Mouse (Mus musculus): ENCODE results near the gene Prss46.

Prss46 gene

GRCm38 (mm10) chr9:110858967-110859596, 14.8 kb downstream of the Prss46 start:
- no peak for DNase-seq (ENCODE audit: low spot score)

GRCm38 (mm10) chr9:110871030-110871429, 26.7 kb downstream of the Prss46 start:
- no peak for DNase-seq (ENCODE audit: low spot score)

- DNase-seq (ENCODE audit: low spot score), result no peak
Measured at GRCm38 (mm10) chr9:110873681-110874659, 29.7 kb downstream of the Prss46 start.

DNA sequence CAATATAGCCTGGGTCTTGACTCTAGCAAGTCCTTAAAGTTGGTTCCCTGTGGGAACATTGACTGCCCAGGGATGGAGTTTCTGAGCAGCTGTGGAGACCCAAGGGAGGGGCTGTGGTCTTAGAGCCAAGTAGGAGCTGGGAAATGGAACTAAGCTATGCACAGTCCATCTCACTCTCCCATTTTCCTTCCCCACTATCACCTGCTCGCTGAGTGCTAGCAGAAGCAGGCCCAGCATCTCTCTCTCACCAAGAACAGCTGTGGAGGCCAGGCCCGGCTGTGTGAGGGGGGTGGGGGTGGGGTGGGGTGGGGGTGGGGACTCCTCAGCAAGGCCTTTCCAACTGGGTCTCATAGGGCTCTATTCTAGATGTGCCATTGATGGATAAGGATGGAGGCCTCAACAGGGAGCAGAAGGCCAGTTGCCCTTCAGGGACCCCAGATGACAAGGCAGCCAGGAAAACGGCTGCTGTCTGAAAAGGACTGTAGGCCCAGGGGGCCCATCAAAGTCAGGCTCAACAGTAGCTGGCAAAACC, 30.4 kb downstream of the Prss46 start:
- no peak for DNase-seq (ENCODE audit: low spot score)

GRCm38 (mm10) chr9:110875288-110875695, 31.0 kb downstream of the Prss46 start:
- DNase-seq (ENCODE audit: low spot score), result no peak

DNA sequence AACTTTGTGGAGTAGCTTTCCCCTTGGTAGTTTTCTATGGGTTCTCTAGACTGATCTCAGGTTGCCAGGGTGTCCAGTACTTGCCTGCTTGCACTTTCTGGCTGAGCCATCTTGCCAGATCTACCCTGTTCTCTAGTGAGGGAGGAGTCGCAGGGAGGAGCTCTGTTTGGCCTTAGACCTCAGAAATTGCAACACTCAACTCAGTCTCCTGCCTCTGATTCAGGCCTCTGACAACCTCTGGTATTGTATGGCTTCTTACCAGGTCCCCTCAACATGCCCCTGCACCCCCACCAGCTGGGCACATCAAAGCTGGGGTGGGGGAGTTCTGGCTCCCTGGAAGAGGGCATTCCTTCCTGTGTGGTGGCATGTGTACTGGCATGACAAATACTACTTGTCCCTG, 33.0 kb downstream of the Prss46 start:
- DNase-seq (ENCODE audit: low spot score), result no peak

DNA sequence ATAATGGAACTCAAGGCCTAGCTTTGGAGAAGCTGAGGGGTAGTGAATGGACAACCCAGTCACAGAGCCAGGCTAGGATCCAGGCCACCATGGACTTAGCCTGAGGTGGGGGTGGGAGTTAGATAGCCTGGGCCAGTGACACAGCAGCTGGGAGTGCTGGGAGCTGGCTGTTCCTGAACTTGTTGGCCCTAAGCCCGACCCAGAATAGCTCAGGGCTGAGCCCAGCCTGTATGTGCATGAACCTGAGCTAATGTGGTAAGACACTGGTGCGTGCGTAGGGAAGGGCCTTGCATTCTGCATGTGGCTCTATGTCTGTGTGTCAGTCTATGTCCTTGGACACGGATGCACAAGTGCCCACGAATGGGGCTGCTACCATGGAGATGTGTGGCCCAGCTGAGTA, 33.6 kb downstream of the Prss46 start:
- DNase-seq (ENCODE audit: low spot score), result no peak

- DNase-seq (ENCODE audit: low spot score), result no peak
Measured at GRCm38 (mm10) chr9:110879191-110879920, 35.0 kb downstream of the Prss46 start, which contains the start of gene Als2cl. Als2cl (plus strand) TSS chr9:110879870.

GRCm38 (mm10) chr9:110879998-110880561, 35.8 kb downstream of the Prss46 start, which contains the start of gene Tmie:
Tmie (minus strand) TSS chr9:110880113.
- no peak for DNase-seq (ENCODE audit: low spot score)

- DNase-seq (ENCODE audit: low spot score), result no peak
Measured at GRCm38 (mm10) chr9:110880772-110881171, 36.5 kb downstream of the Prss46 start.

DNA sequence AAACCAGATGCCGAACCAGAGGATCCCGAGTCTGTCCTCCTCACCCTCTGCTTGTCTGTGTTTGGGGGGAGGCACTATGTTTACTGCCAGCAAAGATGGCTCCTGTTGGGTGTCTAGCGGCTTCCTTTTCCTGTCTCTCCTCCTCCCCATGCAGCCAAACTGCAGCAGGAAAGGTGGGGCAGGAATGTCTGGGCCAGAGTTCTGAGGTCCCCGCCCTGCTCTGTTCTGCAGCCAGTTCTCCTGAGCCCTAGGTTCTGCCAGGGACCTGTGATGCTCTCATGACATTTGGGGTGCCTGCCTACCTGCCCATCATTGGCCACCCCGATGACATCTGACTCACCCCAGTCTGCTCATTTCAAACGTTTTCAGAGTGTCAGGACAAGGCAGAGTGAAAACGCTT, 37.6 kb downstream of the Prss46 start:
- no peak for DNase-seq (ENCODE audit: low spot score)

DNA sequence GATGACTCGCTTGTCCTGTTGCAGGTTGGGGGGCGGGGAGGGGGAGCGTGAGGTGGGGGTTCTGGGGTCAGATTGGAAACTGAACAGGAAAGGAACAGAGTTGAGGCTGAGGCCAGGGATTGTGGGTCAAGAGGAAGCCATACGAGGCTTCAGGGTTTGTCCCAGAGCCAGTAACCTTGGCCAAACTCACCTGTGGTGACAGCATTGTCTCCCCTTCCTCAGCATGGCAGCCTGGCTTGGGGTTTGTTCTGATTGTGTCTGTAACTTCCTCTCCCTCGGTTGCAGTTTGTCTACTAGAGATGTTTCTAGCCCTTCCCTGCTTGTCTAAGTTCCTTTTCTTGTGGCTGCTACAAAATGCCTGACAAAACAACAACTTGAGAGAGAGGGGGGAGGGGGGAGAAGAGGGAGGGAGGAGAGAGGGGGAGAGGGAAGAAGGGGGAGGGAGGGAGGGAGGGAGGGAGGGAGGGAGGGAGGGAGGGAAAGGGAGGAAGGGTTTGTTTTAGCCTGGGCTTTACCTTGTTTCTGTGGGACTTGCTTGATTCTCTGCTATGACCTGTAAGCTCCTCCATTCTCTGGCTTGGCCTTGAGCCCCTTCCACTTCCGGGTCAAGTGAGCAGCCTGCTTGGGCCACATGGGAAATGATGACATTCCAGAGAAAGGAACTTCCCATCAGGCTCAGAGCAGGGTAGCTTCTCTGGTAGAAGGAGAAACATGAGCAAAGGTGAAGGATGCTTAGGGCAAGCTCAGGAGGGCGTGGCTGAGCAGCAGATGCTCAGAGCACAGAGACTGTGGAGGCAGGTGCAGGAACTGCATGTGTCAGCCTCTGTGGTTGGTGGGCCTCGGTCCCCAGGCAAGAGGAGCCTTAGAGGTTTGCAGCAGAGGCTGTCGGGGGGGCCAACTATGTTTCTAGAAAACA, 43.3 kb downstream of the Prss46 start:
- DNase-seq (ENCODE audit: low spot score), result no peak

- no peak for DNase-seq (ENCODE audit: low spot score)
Measured at GRCm38 (mm10) chr9:110888935-110889334, 44.6 kb downstream of the Prss46 start.

DNA sequence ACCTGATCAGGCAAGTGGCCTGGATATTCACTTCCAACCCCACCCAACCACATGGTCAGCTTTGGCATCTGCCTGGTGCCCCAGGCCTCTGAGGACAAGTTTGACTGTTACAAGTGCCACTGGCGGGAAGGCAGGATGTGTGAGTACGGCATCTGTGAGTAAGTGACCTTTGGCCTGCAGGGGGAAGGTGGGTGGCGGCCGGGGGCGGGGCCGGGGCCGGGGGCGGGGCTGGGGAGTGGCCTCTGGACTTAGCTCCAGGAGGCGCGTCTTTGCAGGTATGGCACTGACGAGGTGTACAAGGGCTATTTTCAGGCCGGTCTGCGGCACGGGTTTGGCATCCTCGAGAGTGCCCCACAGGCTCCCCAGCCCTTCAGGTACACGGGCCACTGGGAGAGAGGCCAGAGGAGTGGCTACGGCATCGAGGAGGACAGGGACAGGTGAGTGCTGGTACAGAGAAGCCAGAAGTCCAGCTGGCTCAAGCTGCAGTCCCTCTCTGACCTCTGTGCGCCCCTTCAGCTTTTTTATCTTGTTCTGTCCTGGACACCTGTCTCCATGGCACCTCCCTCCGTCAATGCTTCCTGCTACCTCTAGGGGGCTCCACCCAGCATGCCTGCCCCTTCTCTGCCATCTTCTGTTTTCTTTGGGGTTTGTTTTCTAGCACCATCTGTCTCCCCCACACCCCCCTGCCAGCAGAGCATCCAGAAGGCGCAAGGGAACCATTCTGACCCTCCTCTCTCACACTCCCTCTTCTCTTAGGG, 45.9 kb downstream of the Prss46 start:
- DNase-seq (ENCODE audit: low spot score), result no peak

GRCm38 (mm10) chr9:110891077-110891828, 46.9 kb downstream of the Prss46 start:
- no peak for DNase-seq (ENCODE audit: low spot score)

- no peak for DNase-seq (ENCODE audit: low spot score)
Measured at GRCm38 (mm10) chr9:110892552-110892951, 48.2 kb downstream of the Prss46 start.

- DNase-seq (ENCODE audit: low spot score), result no peak
Measured at GRCm38 (mm10) chr9:110893429-110893828, 49.1 kb downstream of the Prss46 start.

DNA sequence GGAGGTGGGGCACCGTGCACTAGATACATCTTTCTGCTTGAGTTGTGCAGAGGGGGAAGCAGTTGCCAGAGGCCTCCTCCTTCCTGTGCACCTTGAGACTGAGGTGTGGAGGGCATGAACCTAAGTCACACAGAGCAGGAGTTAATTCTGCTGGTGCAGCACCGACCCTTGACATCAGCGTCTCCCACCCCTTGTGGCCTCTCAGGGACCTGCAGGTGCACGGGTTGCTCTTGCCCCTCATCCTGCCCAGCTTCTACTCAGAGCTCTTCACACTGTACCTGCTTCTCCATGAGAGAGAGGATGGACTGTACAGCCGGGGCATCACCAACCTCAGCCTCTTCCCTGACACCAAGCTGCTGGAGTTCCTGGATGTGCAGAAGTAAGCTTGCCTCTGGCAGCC, 51.2 kb downstream of the Prss46 start:
- no peak for DNase-seq (ENCODE audit: low spot score)

DNA sequence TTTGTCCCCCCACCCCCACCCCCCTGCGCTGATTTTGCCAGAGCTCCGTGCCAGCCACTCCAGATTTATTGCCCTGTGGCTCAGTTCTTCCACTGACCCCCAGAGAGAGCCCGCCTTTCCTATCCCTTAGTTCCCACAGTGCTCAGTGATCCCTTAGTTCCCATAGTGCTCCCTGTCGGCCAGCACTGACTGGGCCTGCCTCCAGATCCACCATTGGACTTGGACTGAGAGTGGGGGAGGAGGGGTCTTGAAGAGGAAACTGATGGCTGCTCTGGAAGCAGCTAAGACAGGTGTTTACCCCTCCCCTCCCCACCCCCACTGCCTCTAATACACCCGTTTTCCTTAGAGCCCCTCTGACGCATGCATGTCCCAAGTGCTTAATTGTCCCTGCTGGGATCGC, 51.7 kb downstream of the Prss46 start:
- DNase-seq (ENCODE audit: low spot score), result no peak

Data from left cerebral cortex, adult 11 months (tissue).